Mouse (Mus musculus): ENCODE measurements around the gene Cstad. TPM values are rescaled to one million over a fixed set of nuclear protein-coding genes. Genes with fewer than 3 reads are reported as not detected.

The Cstad gene
- 0.69 and 1.6 TPM in 2 replicates for polyA plus RNA-seq (2015; fragmentation: Nextera tagmentation; extraction: Ambion mirVana)

GRCm38 (mm10) chr2:30594641-30595379 is at the start of gene Cstad:
TSS of gene Cstad (plus strand) at chr2:30595040.
- H3K4me1 ChIP-seq (replicated peaks; ENCODE audit: control insufficient read depth, insufficient read depth, low read length), result peaks cover 24% of the 10 kb centered on the region
- ATAC-seq (ENCODE audit: low read depth), result peak; percentile 77
- peak within 1 kb of the TSS; percentile 64 for H3K4me3 ChIP-seq (ENCODE audit: low read length)
- H3K36me3 ChIP-seq (ENCODE audit: control insufficient read depth, insufficient read depth, low read length), result no peaks in the 10 kb centered on the region
- H3K27me3 ChIP-seq (ENCODE audit: control insufficient read depth, insufficient read depth, low read depth, low read length), result no peaks in the 10 kb centered on the region
- peak within 1 kb of the TSS; percentile 72 for H3K4me2 ChIP-seq (ENCODE audit: low read depth, low read length)
- peak within 1 kb of the TSS; percentile 77 for H3K9ac ChIP-seq (ENCODE audit: low read length)
- H3K27ac ChIP-seq (ENCODE audit: low read length), result peak within 1 kb of the TSS; percentile 98
- H3K9me3 ChIP-seq (ENCODE audit: control insufficient read depth, low read length), result no peaks in the 10 kb centered on the region
- WGBS, result 1% methylated on average over 38 of the region's 39 CpGs

- Histone ChIP-seq H3K9ac (ENCODE audit: low read length) (no peak overlapping the region), H3K27ac (ENCODE audit: low read length) (no peak overlapping the region), H3K9me3 (ENCODE audit: control insufficient read depth, low read length) (peaks cover 3% of the 10 kb centered on the region), H3K4me3 (ENCODE audit: low read length) (no peak overlapping the region), H3K27me3 (ENCODE audit: control insufficient read depth, insufficient read depth, low read depth, low read length) (no peaks in the 10 kb centered on the region), H3K4me2 (ENCODE audit: low read depth, low read length) (peak overlapping the region; percentile 69), H3K36me3 (ENCODE audit: control insufficient read depth, insufficient read depth, low read length) (no peaks in the 10 kb centered on the region), H3K4me1 (replicated peaks; ENCODE audit: control insufficient read depth, insufficient read depth, low read length) (peaks cover 20% of the 10 kb centered on the region)
- 71% methylated on average over 7 of the region's 7 CpGs for WGBS
- no peak for ATAC-seq (ENCODE audit: low read depth)
Observed at GRCm38 (mm10) chr2:30545706-30546105, 49.1 kb upstream of the Cstad start.

- WGBS, result 35% methylated on average over 2 of the region's 3 CpGs
- Histone ChIP-seq H3K27me3 (ENCODE audit: control insufficient read depth, insufficient read depth, low read depth, low read length) (no peaks in the 10 kb centered on the region), H3K36me3 (ENCODE audit: control insufficient read depth, insufficient read depth, low read length) (no peaks in the 10 kb centered on the region)
Observed at GRCm38 (mm10) chr2:30546219-30546618, 48.6 kb upstream of the Cstad start.

GRCm38 (mm10) chr2:30547455-30548217 is 47.2 kb upstream of the Cstad start:
- Histone ChIP-seq H3K4me1 (replicated peaks; ENCODE audit: control insufficient read depth, insufficient read depth, low read length) (peaks cover 20% of the 10 kb centered on the region), H3K27me3 (ENCODE audit: control insufficient read depth, insufficient read depth, low read depth, low read length) (no peaks in the 10 kb centered on the region), H3K9ac (ENCODE audit: low read length) (no peak overlapping the region), H3K27ac (ENCODE audit: low read length) (peak overlapping the region; percentile 89), H3K4me2 (ENCODE audit: low read depth, low read length) (no peak overlapping the region), H3K36me3 (ENCODE audit: control insufficient read depth, insufficient read depth, low read length) (no peaks in the 10 kb centered on the region), H3K9me3 (ENCODE audit: control insufficient read depth, low read length) (peaks cover 3% of the 10 kb centered on the region), H3K4me3 (ENCODE audit: low read length) (no peak overlapping the region)
- WGBS, result 52% methylated on average over 17 of the region's 19 CpGs
- peak; percentile 63 for ATAC-seq (ENCODE audit: low read depth)

More at GRCm38 (mm10) chr2:30546219-30546618, 48.6 kb upstream of the Cstad start:
- Histone ChIP-seq H3K9ac (ENCODE audit: low read length) (no peak overlapping the region), H3K4me3 (ENCODE audit: low read length) (no peak overlapping the region), H3K9me3 (ENCODE audit: control insufficient read depth, low read length) (peaks cover 3% of the 10 kb centered on the region), H3K4me2 (ENCODE audit: low read depth, low read length) (no peak overlapping the region), H3K27ac (ENCODE audit: low read length) (no peak overlapping the region), H3K4me1 (replicated peaks; ENCODE audit: control insufficient read depth, insufficient read depth, low read length) (peaks cover 20% of the 10 kb centered on the region)
- ATAC-seq (ENCODE audit: low read depth), result no peak

- Histone ChIP-seq H3K4me3 (ENCODE audit: low read length) (no peak overlapping the region), H3K9ac (ENCODE audit: low read length) (no peak overlapping the region), H3K4me2 (ENCODE audit: low read depth, low read length) (no peak overlapping the region), H3K27me3 (ENCODE audit: control insufficient read depth, insufficient read depth, low read depth, low read length) (no peaks in the 10 kb centered on the region), H3K4me1 (replicated peaks; ENCODE audit: control insufficient read depth, insufficient read depth, low read length) (peaks cover 8% of the 10 kb centered on the region; the same call in 1 of the 2 replicates), H3K27ac (ENCODE audit: low read length) (no peak overlapping the region), H3K36me3 (ENCODE audit: control insufficient read depth, insufficient read depth, low read length) (no peaks in the 10 kb centered on the region), H3K9me3 (ENCODE audit: control insufficient read depth, low read length) (peaks cover 3% of the 10 kb centered on the region)
- no peak for ATAC-seq (ENCODE audit: low read depth)
- 54% methylated on average over 5 of the region's 5 CpGs for WGBS
Observed at GRCm38 (mm10) chr2:30551579-30551978, 43.3 kb upstream of the Cstad start.

- Histone ChIP-seq H3K27me3 (ENCODE audit: control insufficient read depth, insufficient read depth, low read depth, low read length) (no peaks in the 10 kb centered on the region), H3K9me3 (ENCODE audit: control insufficient read depth, low read length) (peaks cover 2% of the 10 kb centered on the region), H3K27ac (ENCODE audit: low read length) (no peak overlapping the region), H3K4me1 (replicated peaks; ENCODE audit: control insufficient read depth, insufficient read depth, low read length) (no peaks in the 10 kb centered on the region), H3K9ac (ENCODE audit: low read length) (peak overlapping the region; percentile 12; the same call in 1 of the 2 replicates), H3K4me2 (ENCODE audit: low read depth, low read length) (0 out of 2 replicates have a peak overlapping the region, but pooled peaks have one; percentile 21), H3K36me3 (ENCODE audit: control insufficient read depth, insufficient read depth, low read length) (no peaks in the 10 kb centered on the region), H3K4me3 (ENCODE audit: low read length) (no peak overlapping the region)
- ATAC-seq (ENCODE audit: low read depth), result peak; percentile 69
- WGBS, result 48% methylated on average over 7 of the region's 7 CpGs
Observed at GRCm38 (mm10) chr2:30553851-30554540, 40.8 kb upstream of the Cstad start.

- Histone ChIP-seq H3K9me3 (ENCODE audit: control insufficient read depth, low read length) (no peaks in the 10 kb centered on the region), H3K4me1 (replicated peaks; ENCODE audit: control insufficient read depth, insufficient read depth, low read length) (no peaks in the 10 kb centered on the region), H3K27ac (ENCODE audit: low read length) (no peak overlapping the region), H3K4me2 (ENCODE audit: low read depth, low read length) (no peak overlapping the region), H3K4me3 (ENCODE audit: low read length) (no peak overlapping the region), H3K9ac (ENCODE audit: low read length) (no peak overlapping the region), H3K36me3 (ENCODE audit: control insufficient read depth, insufficient read depth, low read length) (no peaks in the 10 kb centered on the region), H3K27me3 (ENCODE audit: control insufficient read depth, insufficient read depth, low read depth, low read length) (no peaks in the 10 kb centered on the region)
- WGBS, result 62% methylated on average over 9 of the region's 9 CpGs
- no peak for ATAC-seq (ENCODE audit: low read depth)
Observed at GRCm38 (mm10) chr2:30555257-30555656, 39.6 kb upstream of the Cstad start.

GRCm38 (mm10) chr2:30556495-30556894 is 38.3 kb upstream of the Cstad start:
- Histone ChIP-seq H3K4me1 (replicated peaks; ENCODE audit: control insufficient read depth, insufficient read depth, low read length) (no peaks in the 10 kb centered on the region), H3K36me3 (ENCODE audit: control insufficient read depth, insufficient read depth, low read length) (no peaks in the 10 kb centered on the region), H3K4me2 (ENCODE audit: low read depth, low read length) (no peak overlapping the region), H3K27ac (ENCODE audit: low read length) (no peak overlapping the region), H3K9ac (ENCODE audit: low read length) (no peak overlapping the region), H3K9me3 (ENCODE audit: control insufficient read depth, low read length) (no peaks in the 10 kb centered on the region), H3K27me3 (ENCODE audit: control insufficient read depth, insufficient read depth, low read depth, low read length) (no peaks in the 10 kb centered on the region), H3K4me3 (ENCODE audit: low read length) (no peak overlapping the region)
- 0 out of 2 replicates have a peak, but pooled peaks have one; percentile 23 for ATAC-seq (ENCODE audit: low read depth)
- 65% methylated on average over 5 of the region's 5 CpGs for WGBS

GRCm38 (mm10) chr2:30559552-30559951 is 35.3 kb upstream of the Cstad start:
- H3K4me2 ChIP-seq (ENCODE audit: low read depth, low read length), result no peak overlapping the region
- WGBS, result 95% methylated on average over 1 of the region's 1 CpGs
- H3K4me3 ChIP-seq (ENCODE audit: low read length), result no peak overlapping the region
- no peaks in the 10 kb centered on the region for H3K9me3 ChIP-seq (ENCODE audit: control insufficient read depth, low read length)
- no peaks in the 10 kb centered on the region for H3K36me3 ChIP-seq (ENCODE audit: control insufficient read depth, insufficient read depth, low read length)
- 0 out of 2 replicates have a peak, but pooled peaks have one; percentile 16 for ATAC-seq (ENCODE audit: low read depth)
- H3K9ac ChIP-seq (ENCODE audit: low read length), result no peak overlapping the region
- no peaks in the 10 kb centered on the region for H3K4me1 ChIP-seq (replicated peaks; ENCODE audit: control insufficient read depth, insufficient read depth, low read length)
- H3K27me3 ChIP-seq (ENCODE audit: control insufficient read depth, insufficient read depth, low read depth, low read length), result no peaks in the 10 kb centered on the region
- no peak overlapping the region for H3K27ac ChIP-seq (ENCODE audit: low read length)
